8 mouse cellular contexts compared by ENCODE assay signal in genomic region chr9:71895931-71896724, GRCm38 (mm10).
DNase-seq lines count a peak whose midpoint lies in the region; ATAC-seq and TF ChIP-seq lines count a peak whose summit lies in the region.

No protein-coding gene starts in this region.

- peak overlapping the region; percentile 71 for H3K27ac ChIP-seq in gastrocnemius, adult 2 months
- H3K27ac ChIP-seq in forebrain, embryonic 12.5 days: peak overlapping the region; percentile 39

- H3K27me3 ChIP-seq in forebrain, embryonic 12.5 days: 0 out of 2 replicates have a peak, but pooled peaks cover 2% of the 10 kb centered on the region

- H3K9me3 ChIP-seq in forebrain, embryonic 12.5 days: no peaks in the 10 kb centered on the region

- H3K4me1 ChIP-seq in forebrain, embryonic 12.5 days: peaks cover 40% of the 10 kb centered on the region

- DNase-seq in gastrocnemius, adult 2 months: no peak
- no peak for DNase-seq in gastrocnemius, postnatal 10 days
- DNase-seq in MN1 (ENCODE audit: low spot score): peak; percentile 34
- peak; percentile 98 for DNase-seq in hindlimb bud, embryonic 11.5 days (ENCODE audit: extremely low spot score, low read depth, low spot score)
- DNase-seq in mesoderm, embryonic 11.5 days (ENCODE audit: low read depth, low spot score): peak; percentile 88
- no peak for DNase-seq in ovary, postnatal 36 days (ENCODE audit: low spot score)
- no peak for DNase-seq in cerebellum, postnatal 10 days

- no peaks in the 10 kb centered on the region for H3K36me3 ChIP-seq in forebrain, embryonic 12.5 days (replicated peaks)

- no peak overlapping the region for H3K9ac ChIP-seq in forebrain, embryonic 12.5 days

- 3% methylated on average over 2 of the region's 2 CpGs for WGBS in forebrain, embryonic 12.5 days

- peak overlapping the region; percentile 37 for H3K4me2 ChIP-seq in forebrain, embryonic 12.5 days

- ATAC-seq in forebrain, embryonic 12.5 days (ENCODE audit: low FRiP score): peak; percentile 74

- intact Hi-C loops in gastrocnemius, adult 2 months (cut with DNase I): no loop called here

- TF ChIP-seq CTCF in gastrocnemius, adult 2 months (IDR thresholded peaks at IDR 0.05): no peak

- H3K4me3 ChIP-seq in gastrocnemius, adult 2 months: peak overlapping the region; percentile 53
- peak overlapping the region; percentile 34 for H3K4me3 ChIP-seq in forebrain, embryonic 12.5 days (replicated peaks)

Comparison
In these comparisons a context has a peak if more than half of its experiments do, and no peak if none do; other contexts are left out.
1. DNase-seq: peak in MN1 (single experiment), hindlimb bud, embryonic 11.5 days (single experiment) and mesoderm, embryonic 11.5 days (single experiment); none in gastrocnemius, adult 2 months (single experiment), gastrocnemius, postnatal 10 days (single experiment), ovary, postnatal 36 days (single experiment) and cerebellum, postnatal 10 days (0 of 2).